In the genomic region with DNA sequence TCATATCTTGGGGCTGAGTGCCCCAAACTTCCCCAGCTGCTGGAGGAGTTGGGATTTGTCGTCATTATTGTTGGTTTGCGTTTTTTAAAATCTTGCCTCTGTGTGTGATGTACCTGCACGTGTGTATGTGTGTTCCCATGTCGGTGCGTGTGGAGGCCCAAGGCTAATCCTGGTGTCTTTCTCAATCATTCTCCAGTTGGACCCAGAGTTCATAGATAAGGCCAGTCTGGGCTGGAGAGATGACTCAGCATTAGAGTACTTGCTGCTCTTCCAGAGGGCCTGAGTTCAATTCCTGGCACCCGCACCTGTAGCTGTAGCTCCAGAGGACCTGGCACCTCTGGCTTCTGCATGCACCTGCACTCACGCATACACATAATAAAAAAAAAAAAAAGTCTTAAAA, we compare ENCODE assay signal across 33 mouse cellular contexts. TPM values are rescaled to one million over a fixed set of nuclear protein-coding genes. Genes with fewer than 3 reads are reported as not detected.
DNase-seq lines count a peak whose midpoint lies in the region; ATAC-seq and TF ChIP-seq lines count a peak whose summit lies in the region.
"Had no signal": no experiment of that assay in that cellular context is flagged by ENCODE, and none has a peak within 500 bp of the region (broad histone marks: within the 10 kb centered on the region; RNA-seq: fewer than 3 reads in every experiment).

No protein-coding gene starts in this region.

- H3ac ChIP-seq in myocyte (ENCODE audit: control insufficient read depth, insufficient read length), result no peak overlapping the region

- intact Hi-C loops in gastrocnemius, adult 2 months (cut with DNase I), result no loop called here

- H3K79me2 ChIP-seq in myocyte (ENCODE audit: control insufficient read depth, insufficient read depth), result no peaks in the 10 kb centered on the region

- TF ChIP-seq EP300 in liver, postnatal 0 days (IDR thresholded peaks at IDR 0.05; ENCODE audit: low read depth), result no peak

- no peaks in the 10 kb centered on the region for H3K27me3 ChIP-seq in liver, postnatal 0 days (ENCODE audit: insufficient read depth, low read length)
- no peaks in the 10 kb centered on the region for H3K27me3 ChIP-seq in myocyte (ENCODE audit: control insufficient read depth, insufficient read depth, insufficient read length)
- H3K27me3 ChIP-seq: CH12.LX; heart, embryonic 13.5 days; Patski had no signal

- no peak for TF ChIP-seq CTCF in gastrocnemius, adult 2 months (IDR thresholded peaks at IDR 0.05)
- TF ChIP-seq CTCF in liver, postnatal 0 days (IDR thresholded peaks at IDR 0.05; ENCODE audit: low read depth), result no peak

- TF ChIP-seq POLR2A in myocyte (IDR thresholded peaks at IDR 0.05; ENCODE audit: insufficient read length, low read depth), result no peak

- H3K4me2 ChIP-seq in liver, postnatal 0 days (ENCODE audit: low read depth, low read length), result peak overlapping the region; percentile 18; the same call in 1 of the 2 replicates
- peak overlapping the region; percentile 55 for H3K4me2 ChIP-seq in myocyte (ENCODE audit: low read depth)
- H3K4me2 ChIP-seq: heart, embryonic 13.5 days; hindbrain, embryonic 14.5 days had no signal

- ATAC-seq in liver, postnatal 0 days, result no peak
- ATAC-seq: forebrain, embryonic 14.5 days; forebrain, postnatal 0 days; hindbrain, postnatal 0 days; inflammation-experienced regulatory T-cells, adult 6 months; Patski had no signal

- no peaks in the 10 kb centered on the region for H3K36me3 ChIP-seq in liver, postnatal 0 days (replicated peaks; ENCODE audit: insufficient read depth, low read length)
- no peaks in the 10 kb centered on the region for H3K36me3 ChIP-seq in myocyte (ENCODE audit: control insufficient read depth, insufficient read depth)
- H3K36me3 ChIP-seq: G1E; heart, embryonic 10.5 days; heart, embryonic 13.5 days had no signal

- no peak overlapping the region for H3K9ac ChIP-seq in liver, postnatal 0 days (replicated peaks)
- H3K9ac ChIP-seq: forebrain, postnatal 0 days; heart, embryonic 13.5 days; hindbrain, embryonic 14.5 days had no signal

- H3K4me3 ChIP-seq in gastrocnemius, adult 2 months, result no peak overlapping the region
- no peak overlapping the region for H3K4me3 ChIP-seq in liver, postnatal 0 days (ENCODE audit: low read depth, low read length)
- no peak overlapping the region for H3K4me3 ChIP-seq in myocyte
- H3K4me3 ChIP-seq: heart, adult 2 months; heart, embryonic 10.5 days; heart, embryonic 13.5 days had no signal

- H3K27ac ChIP-seq in gastrocnemius, adult 2 months, result peak overlapping the region; percentile 79
- H3K27ac ChIP-seq in liver, postnatal 0 days (ENCODE audit: low read depth), result peak overlapping the region; percentile 91; the same call in 1 of the 2 replicates
- H3K27ac ChIP-seq: heart, embryonic 13.5 days; hindbrain, embryonic 14.5 days; hindbrain, postnatal 0 days had no signal

- DNase-seq in gastrocnemius, adult 2 months, result peak; percentile 16
- no peak for DNase-seq in gastrocnemius, adult 8-10 months (ENCODE audit: low spot score in 2 of 2)
- DNase-seq in liver, postnatal 0 days, result no peak
- no peak for DNase-seq in liver
- no peak for DNase-seq in right cerebral cortex, postnatal 25 days
- DNase-seq: B cell, adult 2 months; cerebellum, adult 11-12 months; cerebellum, adult 8-10 months; cerebellum, postnatal 10 days; cerebellum, postnatal 36 days; embryo, embryonic 11 days; forebrain, postnatal 0 days; gastrocnemius, postnatal 10 days; gastrocnemius, postnatal 36 days; heart, postnatal 14 days; heart, postnatal 4 days had no signal

- no peaks in the 10 kb centered on the region for H3K9me3 ChIP-seq in liver, postnatal 0 days (ENCODE audit: low read length)
- H3K9me3 ChIP-seq: G1E; heart, embryonic 10.5 days; heart, embryonic 13.5 days had no signal

- H3K4me1 ChIP-seq in liver, postnatal 0 days (ENCODE audit: insufficient read depth), result peaks cover 35% of the 10 kb centered on the region

- 74% methylated on average over 7 of the region's 7 CpGs for WGBS in liver, postnatal 0 days (ENCODE audit: insufficient replicate concordance)

TF ChIP-seq in myocyte, 11 proteins besides CTCF, POLR2A, EP300 and RAD21:
- TF ChIP-seq SRF (IDR thresholded peaks at IDR 0.05; ENCODE audit: control insufficient read depth, insufficient read length, low read depth), result no peak
- no peak for TF ChIP-seq USF1 (IDR thresholded peaks at IDR 0.05; ENCODE audit: low read depth)
- no peak for TF ChIP-seq TCF3 (IDR thresholded peaks at IDR 0.05; ENCODE audit: insufficient read length, low read depth)
- no peak for TF ChIP-seq MAX (IDR thresholded peaks at IDR 0.05; ENCODE audit: low read depth)
- TF ChIP-seq TCF12 (IDR thresholded peaks at IDR 0.05; ENCODE audit: insufficient read depth, poor library complexity, severe bottlenecking), result no peak
- TF ChIP-seq CEBPB (IDR thresholded peaks at IDR 0.05; ENCODE audit: insufficient read depth, poor library complexity, severe bottlenecking), result no peak
- no peak for TF ChIP-seq POLR2AphosphoS2 (IDR thresholded peaks at IDR 0.05; ENCODE audit: insufficient read length, low read depth)
- no peak for TF ChIP-seq MYOG (IDR thresholded peaks at IDR 0.05; ENCODE audit: control insufficient read depth in 1 of 3, insufficient read depth in 1 of 3, insufficient read length in 2 of 3, low read depth in 2 of 3)
- no peak for TF ChIP-seq REST (IDR thresholded peaks at IDR 0.05; ENCODE audit: insufficient read depth, insufficient read length)
- TF ChIP-seq MYOD1 (IDR thresholded peaks at IDR 0.05; ENCODE audit: control insufficient read depth in 1 of 3, insufficient read length in 2 of 3, low read depth in 2 of 3), result no peak
- no peak for TF ChIP-seq E2F4 (IDR thresholded peaks at IDR 0.05; ENCODE audit: insufficient read depth)

RNA-seq across cellular contexts. Expression of a gene that starts 4.7 kb away (rescaled TPM):
- under 1 TPM; 0.77 to 0.98 TPM for total RNA-seq in gastrocnemius, adult 2 months (2021)
- 1 to 10 TPM; 1.0 to 2.6 (median 1.3) TPM for total RNA-seq in gastrocnemius, adult 8-10 months (2022)
- polyA plus RNA-seq in liver, postnatal 0 days (2015; fragmentation: Nextera tagmentation; extraction: Ambion mirVana), result 9.5 TPM in 2 replicates
- 51.8 TPM for polyA plus RNA-seq in myocyte (2012; fragmentation: generic; extraction: Trizol)
- total RNA-seq: G1E had no signal
- polyA plus RNA-seq: G1E had no signal

RNA-seq across cellular contexts. Expression of a gene that starts 10.1 kb away (rescaled TPM):
- 1 to 10 TPM; 3.6 to 6.4 TPM for total RNA-seq in gastrocnemius, adult 2 months (2021)
- 1 to 10 TPM; 3.2 to 4.5 (median 3.5) TPM for total RNA-seq in gastrocnemius, adult 8-10 months (2022)
- polyA plus RNA-seq in liver, postnatal 0 days (2015; fragmentation: Nextera tagmentation; extraction: Ambion mirVana), result 42.6 and 48.1 TPM in 2 replicates
- 4.0 TPM for polyA plus RNA-seq in myocyte (2012; fragmentation: generic; extraction: Trizol)
- polyA plus RNA-seq: Patski had no signal

RNA-seq across cellular contexts. Expression of a gene that starts 12.3 kb away (rescaled TPM):
- 100 to 1,000 TPM; 211 to 334 TPM for total RNA-seq in gastrocnemius, adult 2 months (2021)
- 100 to 1,000 TPM; 222 to 255 (median 235) TPM for total RNA-seq in gastrocnemius, adult 8-10 months (2022)
- polyA plus RNA-seq in liver, postnatal 0 days (2015; fragmentation: Nextera tagmentation; extraction: Ambion mirVana), result 165 and 167 TPM in 2 replicates
- polyA plus RNA-seq in myocyte (2012; fragmentation: generic; extraction: Trizol), result 482 TPM

RNA-seq across cellular contexts. Expression of a gene that starts 17.9 kb away (rescaled TPM):
- total RNA-seq in gastrocnemius, adult 2 months (2021), result 1 to 10 TPM; 5.1 to 5.8 TPM
- 1 to 10 TPM; 2.2 to 5.1 (median 3.0) TPM for total RNA-seq in gastrocnemius, adult 8-10 months (2022)
- 28.1 and 29.7 TPM in 2 replicates for polyA plus RNA-seq in liver, postnatal 0 days (2015; fragmentation: Nextera tagmentation; extraction: Ambion mirVana)
- 50.9 TPM for polyA plus RNA-seq in myocyte (2012; fragmentation: generic; extraction: Trizol)

RNA-seq across cellular contexts. Expression of a gene that starts 33.6 kb away (rescaled TPM):
- not detected for total RNA-seq in gastrocnemius, adult 2 months (2021)
- total RNA-seq in gastrocnemius, adult 8-10 months (2022), result not detected
- polyA plus RNA-seq in liver, postnatal 0 days (2015; fragmentation: Nextera tagmentation; extraction: Ambion mirVana), result 0.04 and 0.13 TPM in 2 replicates
- polyA plus RNA-seq in myocyte (2012; fragmentation: generic; extraction: Trizol), result 1.2 TPM
- total RNA-seq: CH12.LX; forebrain, postnatal 0 days; gastrocnemius, postnatal 10 days; gastrocnemius, postnatal 36 days; granulocyte monocyte progenitor cell, adult 5-6 weeks; hindbrain, postnatal 0 days had no signal
- polyA plus RNA-seq: cortical plate, adult 2 months; embryonic facial prominence, embryonic 11.5 days; forebrain, embryonic 11.5 days; forebrain, embryonic 14.5 days; forebrain, postnatal 0 days; G1E; heart, embryonic 10.5 days; heart, embryonic 13.5 days; heart, embryonic 16.5 days; hindbrain, embryonic 11.5 days; hindbrain, embryonic 14.5 days; hindbrain, postnatal 0 days; inflammation-experienced regulatory T-cells, adult 6 months had no signal
